Mouse (Mus musculus) lung, postnatal 0 days (tissue): ENCODE measurements at regions not wholly inside any gene's neighbourhood (a gene's known extent, or its start where the extent isn't known, plus 50 kb on each side); places are given as distances from the start of the nearest gene placed in this dataset.
A peak's percentile ranks its signal among the peaks of the same experiment; 100 is the strongest.

Source experiments
- ATAC-seq: fragments of 200-750 bp; cut with Nextera tagmentation; 2 replicates; pipeline ENCODE4 v1.8.0; 2017; ENCODE audit warnings: moderate library complexity
- DNase-seq: peaks from one replicate; pipeline ENCODE4 v3.0.0-alpha.2; 2016; ENCODE audit warnings: low spot score
- H3K27ac ChIP-seq: fragments of 300-500 bp; sonication (generic); 2 replicates; pipeline ENCODE4 v1.5.1; 2014; ENCODE audit warnings: antibody characterized with exemption, mild to moderate bottlenecking, low read length, mixed read lengths
- H3K27me3 ChIP-seq: fragments of 300-500 bp; sonication (generic); replicated peaks from 2 replicates; pipeline ENCODE4 v1.6.1; 2014; ENCODE audit warnings: low read length, mixed read lengths; ENCODE audit not compliant: insufficient read depth
- H3K36me3 ChIP-seq: fragments of 300-500 bp; sonication (generic); 2 replicates; pipeline ENCODE4 v1.6.1; 2014; ENCODE audit warnings: low read length, mixed read lengths; ENCODE audit not compliant: insufficient read depth
- H3K4me1 ChIP-seq: fragments of 300-500 bp; sonication (generic); 2 replicates; pipeline ENCODE4 v1.6.1; 2014; ENCODE audit warnings: antibody characterized with exemption, low read depth, low read length, mixed read lengths; ENCODE audit not compliant: insufficient read depth
- H3K4me2 ChIP-seq: fragments of 300-500 bp; sonication (generic); replicated peaks from 2 replicates; pipeline ENCODE4 v1.6.1; 2014; ENCODE audit warnings: low read depth, mild to moderate bottlenecking, low read length, moderate library complexity, mixed read lengths
- H3K4me3 ChIP-seq: fragments of 300-500 bp; sonication (generic); 2 replicates; pipeline ENCODE4 v1.5.1; 2014; ENCODE audit warnings: low read depth, low read length
- H3K9ac ChIP-seq: fragments of 300-500 bp; sonication (generic); replicated peaks from 2 replicates; pipeline ENCODE4 v1.6.1; 2014; ENCODE audit warnings: low read depth, mild to moderate bottlenecking
- H3K9me3 ChIP-seq: fragments of 300-500 bp; sonication (generic); 2 replicates; pipeline ENCODE4 v1.6.1; 2016; ENCODE audit warnings: low read length, mixed read lengths
- CTCF ChIP-seq: IDR thresholded peaks from 2 replicates; pipeline ENCODE4 v1.5.1; 2016; ENCODE audit warnings: antibody characterized with exemption, mild to moderate bottlenecking
- EP300 ChIP-seq: IDR thresholded peaks from 2 replicates; pipeline ENCODE4 v1.6.1; 2016; ENCODE audit warnings: antibody characterized with exemption, mild to moderate bottlenecking, control low read depth
- WGBS: fragments of 180-500 bp; shearing (Covaris S2); extraction: QIAGEN DNeasy Blood & Tissue Kit; methylation state at CpG from one replicate; pipeline ENCODE4 v1.1.7; 2014; 5-methylcytosine and 5-hydroxymethylcytosine counted together

- Histone ChIP-seq H3K9ac (no peak overlapping the region), H3K4me1 (no peaks in the 10 kb centered on the region), H3K4me2 (no peak overlapping the region), H3K36me3 (no peaks in the 10 kb centered on the region), H3K27ac (no peak overlapping the region), H3K9me3 (no peaks in the 10 kb centered on the region), H3K4me3 (no peak overlapping the region), H3K27me3 (no peaks in the 10 kb centered on the region)
- ATAC-seq: no peak
- no peak for DNase-seq
- TF ChIP-seq EP300 (no peak), CTCF (no peak)
- WGBS: 37% methylated on average over 5 of the region's 5 CpGs
Observed at GRCm38 (mm10) chr1:185079331-185079880, 80.0 kb upstream of the Mark1 start.

GRCm38 (mm10) chr1:185074001-185074400 lies 74.6 kb upstream of the Mark1 start:
- Histone ChIP-seq H3K27me3 (no peaks in the 10 kb centered on the region), H3K4me1 (peaks cover 2% of the 10 kb centered on the region; the same call in 1 of the 2 replicates), H3K27ac (no peak overlapping the region), H3K9ac (no peak overlapping the region), H3K9me3 (no peaks in the 10 kb centered on the region), H3K4me2 (no peak overlapping the region), H3K36me3 (no peaks in the 10 kb centered on the region), H3K4me3 (no peak overlapping the region)
- DNase-seq (no peak), ATAC-seq (no peak)
- WGBS: 80% methylated on average over 5 of the region's 5 CpGs
- TF ChIP-seq EP300 (no peak), CTCF (no peak)

- ATAC-seq (no peak), DNase-seq (no peak)
- H3K9ac ChIP-seq: no peak overlapping the region
- no peak overlapping the region for H3K27ac ChIP-seq
- H3K36me3 ChIP-seq: no peaks in the 10 kb centered on the region
- no peaks in the 10 kb centered on the region for H3K27me3 ChIP-seq
- 72% methylated on average over 6 of the region's 6 CpGs for WGBS
- H3K4me1 ChIP-seq: peaks cover 2% of the 10 kb centered on the region; the same call in 1 of the 2 replicates
- no peak for TF ChIP-seq EP300
- no peak for TF ChIP-seq CTCF
- no peak overlapping the region for H3K4me2 ChIP-seq
- H3K9me3 ChIP-seq: no peaks in the 10 kb centered on the region
- no peak overlapping the region for H3K4me3 ChIP-seq
Observed at GRCm38 (mm10) chr1:185072766-185073165, 73.4 kb upstream of the Mark1 start.

- TF ChIP-seq CTCF (no peak), EP300 (no peak)
- Histone ChIP-seq H3K27ac (no peak overlapping the region), H3K4me1 (peaks cover 2% of the 10 kb centered on the region; the same call in 1 of the 2 replicates), H3K27me3 (no peaks in the 10 kb centered on the region), H3K9ac (no peak overlapping the region), H3K4me3 (no peak overlapping the region), H3K36me3 (no peaks in the 10 kb centered on the region), H3K9me3 (no peaks in the 10 kb centered on the region), H3K4me2 (no peak overlapping the region)
- ATAC-seq: no peak
- WGBS: 33% methylated on average over 7 of the region's 7 CpGs
- DNase-seq: no peak
Observed at GRCm38 (mm10) chr1:185071566-185071965, 72.2 kb upstream of the Mark1 start.

GRCm38 (mm10) chr1:185070853-185071149 lies 71.4 kb upstream of the Mark1 start:
- TF ChIP-seq EP300 (no peak), CTCF (no peak)
- peaks cover 2% of the 10 kb centered on the region; the same call in 1 of the 2 replicates for H3K4me1 ChIP-seq
- no peak overlapping the region for H3K4me2 ChIP-seq
- DNase-seq (no peak), ATAC-seq (no peak)
- no peaks in the 10 kb centered on the region for H3K27me3 ChIP-seq
- WGBS: 71% methylated on average over 3 of the region's 3 CpGs
- H3K27ac ChIP-seq: no peak overlapping the region
- no peak overlapping the region for H3K9ac ChIP-seq
- no peak overlapping the region for H3K4me3 ChIP-seq
- no peaks in the 10 kb centered on the region for H3K9me3 ChIP-seq
- no peaks in the 10 kb centered on the region for H3K36me3 ChIP-seq

- H3K4me1 ChIP-seq: peaks cover 2% of the 10 kb centered on the region; the same call in 1 of the 2 replicates
- 43% methylated on average over 10 of the region's 10 CpGs for WGBS
- DNase-seq (peak; percentile 95), ATAC-seq (peak; percentile 90)
- H3K4me2 ChIP-seq: no peak overlapping the region
- no peaks in the 10 kb centered on the region for H3K27me3 ChIP-seq
- TF ChIP-seq CTCF (no peak), EP300 (peak; percentile 66)
- no peaks in the 10 kb centered on the region for H3K36me3 ChIP-seq
- no peak overlapping the region for H3K4me3 ChIP-seq
- no peaks in the 10 kb centered on the region for H3K9me3 ChIP-seq
- no peak overlapping the region for H3K27ac ChIP-seq
- no peak overlapping the region for H3K9ac ChIP-seq
Observed at GRCm38 (mm10) chr1:185070062-185070852, 70.9 kb upstream of the Mark1 start.
